Mouse (Mus musculus): ENCODE measurements around the gene Rnf212b.
"Not testable (repeated sequence)": the region's sequence is repeated elsewhere in the genome, so short reads cannot be mapped to it uniquely, and the experiment has no call there.

Rnf212b gene

GRCm38 (mm10) chr14:54813991-54814390 lies at the start of gene Rnf212b:
Gene Rnf212b, plus strand, starts transcription at chr14:54814141.
- no peak for DNase-seq (ENCODE audit: low read depth)

DNA sequence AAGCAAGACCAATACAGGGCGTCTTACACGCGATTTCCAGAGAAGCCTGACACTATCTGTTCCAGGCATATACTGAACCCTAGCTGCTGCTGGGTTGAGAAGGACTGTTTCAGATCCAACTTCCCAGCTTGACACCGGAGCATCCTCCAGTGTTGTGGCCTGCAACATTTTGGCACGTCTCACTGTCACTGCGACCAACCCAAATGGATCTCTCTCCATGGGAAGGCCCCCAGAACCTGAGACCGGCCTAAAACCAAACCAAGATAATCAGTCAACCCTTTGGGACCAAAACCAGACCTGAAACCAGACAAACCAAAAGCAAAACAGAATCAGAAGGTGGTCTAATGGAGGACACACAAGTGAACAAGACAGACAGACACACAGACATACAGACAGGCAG lies 47.0 kb upstream of the Rnf212b start:
- not testable (repeated sequence) for DNase-seq (ENCODE audit: low read depth)

DNA sequence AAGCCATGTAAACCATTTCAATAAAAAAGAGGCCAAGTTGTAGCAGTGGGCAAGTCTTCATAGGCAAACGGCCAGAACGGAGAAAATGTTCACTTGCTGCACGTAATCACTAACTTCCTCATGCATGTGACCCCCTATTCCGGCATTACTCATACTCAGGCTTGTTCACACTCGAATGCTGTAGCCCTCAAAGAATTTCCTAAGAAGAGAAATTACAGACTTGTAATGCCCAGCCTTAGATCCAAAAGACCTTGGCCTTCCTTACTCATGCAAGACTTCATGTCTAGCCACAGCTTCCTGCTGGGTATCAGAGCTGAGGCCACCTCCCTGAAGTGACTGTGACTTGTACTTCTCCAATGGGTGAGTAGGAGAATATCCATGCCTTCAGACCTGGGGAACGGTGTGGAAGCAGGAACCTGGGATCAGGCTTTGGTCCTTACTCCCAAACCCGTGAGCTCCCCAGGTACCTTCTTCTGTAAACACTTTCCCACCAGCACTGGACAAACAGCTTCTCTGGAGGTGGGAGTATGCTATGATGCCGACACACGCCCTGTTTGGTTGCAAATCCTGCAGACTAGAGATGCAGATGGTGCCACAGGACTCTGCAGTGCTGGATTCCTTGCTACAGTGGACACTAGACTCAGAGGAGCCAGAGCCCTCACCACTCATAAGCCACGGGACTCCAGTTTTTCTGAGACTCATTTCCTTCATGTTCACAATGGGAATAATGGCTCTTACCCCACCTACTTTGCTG lies 45.5 kb upstream of the Rnf212b start:
- no peak for DNase-seq (ENCODE audit: low read depth)

- no peak for DNase-seq (ENCODE audit: low read depth)
Observed at GRCm38 (mm10) chr14:54769068-54769425, 44.9 kb upstream of the Rnf212b start.

DNA sequence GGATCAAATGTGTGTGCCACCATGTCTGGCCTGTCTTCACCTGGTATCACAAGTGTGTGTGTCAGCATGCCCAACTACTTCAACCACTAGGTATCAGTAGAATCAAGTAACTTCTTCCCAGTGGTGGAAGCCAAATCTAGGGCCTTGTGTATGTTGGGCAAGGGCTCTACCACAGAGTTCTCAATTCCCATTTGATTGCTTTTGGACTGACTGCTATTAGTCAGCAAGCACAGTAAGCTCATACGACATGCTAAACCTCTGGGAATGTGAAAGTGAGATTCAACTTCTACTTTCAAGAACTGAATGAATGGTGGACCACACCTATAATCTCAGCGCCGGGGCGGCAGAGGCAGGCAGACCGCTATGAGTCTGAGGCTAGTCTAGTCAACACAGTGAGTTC lies 43.6 kb upstream of the Rnf212b start:
- no peak for DNase-seq (ENCODE audit: low read depth)

- DNase-seq (ENCODE audit: low read depth): no peak
Observed at GRCm38 (mm10) chr14:54772333-54772856, 41.5 kb upstream of the Rnf212b start.

GRCm38 (mm10) chr14:54775534-54776041 lies 38.4 kb upstream of the Rnf212b start:
- no peak for DNase-seq (ENCODE audit: low read depth)

GRCm38 (mm10) chr14:54776768-54777167 lies 37.2 kb upstream of the Rnf212b start:
- no peak for DNase-seq (ENCODE audit: low read depth)

GRCm38 (mm10) chr14:54777893-54778292 lies 36.0 kb upstream of the Rnf212b start:
- DNase-seq (ENCODE audit: low read depth): no peak

DNA sequence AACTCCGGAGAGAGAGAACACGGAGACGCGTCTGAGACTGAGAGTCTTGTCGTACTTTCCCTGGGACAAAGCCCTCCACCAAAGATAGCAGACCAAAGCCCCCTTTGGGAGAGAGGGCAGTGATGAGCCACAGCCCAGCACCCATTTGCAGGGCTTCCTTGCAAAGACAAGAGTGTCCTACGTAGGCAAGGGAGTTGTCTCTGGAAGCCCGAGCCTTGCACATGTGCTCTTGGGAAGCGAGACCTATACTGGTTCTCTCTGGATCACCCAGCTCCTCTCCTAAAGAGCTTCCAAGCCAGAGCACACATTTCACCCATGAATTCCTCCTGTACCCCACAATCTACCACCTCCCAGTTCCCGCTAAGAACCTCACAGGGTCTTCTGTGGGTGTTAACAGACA lies 33.9 kb upstream of the Rnf212b start:
- DNase-seq (ENCODE audit: low read depth): no peak

GRCm38 (mm10) chr14:54780836-54781609 lies 32.9 kb upstream of the Rnf212b start:
- DNase-seq (ENCODE audit: low read depth): peak; percentile 31

DNA sequence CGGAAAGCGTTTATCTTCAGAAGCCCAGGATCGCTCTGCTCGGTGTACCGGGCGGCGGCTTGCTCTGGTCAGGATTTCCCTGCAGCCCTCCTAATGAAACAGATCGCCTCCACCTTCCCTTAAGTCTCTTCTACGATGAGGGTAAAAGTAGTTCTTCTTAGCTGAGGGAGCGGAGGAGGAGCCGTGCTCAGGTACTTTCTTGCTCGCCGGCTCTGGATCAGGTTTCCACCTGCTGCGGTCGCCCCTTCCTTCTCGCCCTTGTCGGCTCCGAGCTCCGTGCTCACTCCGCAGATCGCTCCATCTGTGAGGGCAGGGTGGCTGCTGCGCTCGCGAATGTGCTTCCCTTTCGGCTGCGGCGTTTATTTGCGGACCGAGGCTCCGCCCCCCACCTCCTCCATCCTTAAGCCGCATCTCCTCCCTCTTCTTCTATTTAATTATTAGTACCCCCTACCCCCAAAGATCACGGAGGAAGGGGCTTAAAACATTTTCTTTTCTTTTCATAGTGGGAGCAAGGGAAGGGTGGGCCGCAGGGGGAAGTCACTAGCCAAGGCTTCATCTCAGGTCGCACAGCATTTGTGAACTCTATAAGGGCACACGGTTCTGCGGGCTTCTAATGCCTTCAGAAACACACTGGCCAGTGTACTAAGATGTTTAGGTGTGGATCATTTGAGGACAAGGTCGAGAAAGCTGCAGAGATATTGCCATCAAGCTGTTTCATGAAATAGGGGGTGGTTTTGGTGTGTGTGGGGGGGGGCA lies 32.2 kb upstream of the Rnf212b start, which contains the start of gene Slc7a8:
Gene Slc7a8 (minus strand): TSS at position 337 of the 756 bp plus-strand sequence.
- peak; percentile 56 for DNase-seq (ENCODE audit: low read depth)

DNA sequence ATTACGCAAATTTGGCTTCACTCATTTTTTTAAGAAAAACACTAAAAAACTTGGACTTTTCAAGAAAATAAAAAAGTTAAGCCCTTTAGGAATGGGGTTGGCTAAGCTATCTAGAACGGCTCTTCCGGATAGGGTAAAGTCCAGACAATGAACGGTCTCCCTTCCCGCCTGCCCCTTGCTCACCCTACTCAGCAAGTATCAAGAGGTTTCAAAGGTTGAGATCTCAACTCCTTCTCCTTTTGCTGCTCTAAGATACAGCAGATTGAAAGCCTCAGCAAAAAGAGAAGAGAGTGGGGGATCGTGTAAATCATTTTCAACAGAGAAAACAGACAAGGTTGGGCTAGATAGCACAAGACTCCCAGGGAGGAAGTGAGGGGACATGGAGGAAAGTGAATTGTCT lies 31.0 kb upstream of the Rnf212b start:
- DNase-seq (ENCODE audit: low read depth): no peak

DNA sequence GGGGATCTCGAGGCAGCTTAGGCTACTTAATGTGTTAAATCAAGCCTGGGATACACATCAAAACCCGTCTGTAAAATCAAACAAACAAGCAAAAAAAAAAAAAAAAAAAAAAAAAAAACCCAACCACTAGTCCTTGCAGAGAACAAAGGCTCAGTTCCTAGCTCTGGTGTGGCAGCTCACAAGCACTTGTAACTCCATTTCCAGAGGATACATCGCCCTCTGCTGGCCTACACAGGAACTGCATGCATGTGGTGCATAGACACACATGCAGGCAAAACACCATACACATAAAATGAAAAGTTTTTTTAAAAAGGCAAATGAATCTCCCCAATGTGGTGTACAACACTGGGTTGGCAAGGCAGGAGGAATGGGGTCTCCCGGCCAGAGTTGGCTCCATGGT lies 28.0 kb upstream of the Rnf212b start:
- DNase-seq (ENCODE audit: low read depth): peak; percentile 84

- no peak for DNase-seq (ENCODE audit: low read depth)
Observed at GRCm38 (mm10) chr14:54786489-54786888, 27.5 kb upstream of the Rnf212b start.

- DNase-seq (ENCODE audit: low read depth): peak; percentile 58
Observed at GRCm38 (mm10) chr14:54787226-54787625, 26.7 kb upstream of the Rnf212b start.

DNA sequence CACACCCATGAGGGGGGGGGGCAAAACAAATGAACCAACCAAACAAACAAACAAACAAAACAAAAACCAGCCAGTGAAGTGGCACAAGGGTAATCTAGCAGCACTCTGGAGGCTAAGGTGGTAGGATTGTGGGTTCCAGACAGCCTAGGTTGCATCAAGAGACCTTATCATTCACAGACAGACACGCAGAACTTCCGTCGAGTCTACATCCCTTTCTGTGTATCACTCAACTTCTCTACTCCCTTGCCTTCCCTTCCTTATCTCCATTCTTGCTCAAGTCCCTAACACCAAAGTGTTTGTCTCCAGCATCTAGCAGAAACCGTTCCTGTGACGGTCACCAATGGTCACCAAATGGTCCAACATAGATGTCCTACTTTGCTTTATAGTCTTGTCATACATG lies 25.7 kb upstream of the Rnf212b start:
- DNase-seq (ENCODE audit: low read depth): no peak

DNA sequence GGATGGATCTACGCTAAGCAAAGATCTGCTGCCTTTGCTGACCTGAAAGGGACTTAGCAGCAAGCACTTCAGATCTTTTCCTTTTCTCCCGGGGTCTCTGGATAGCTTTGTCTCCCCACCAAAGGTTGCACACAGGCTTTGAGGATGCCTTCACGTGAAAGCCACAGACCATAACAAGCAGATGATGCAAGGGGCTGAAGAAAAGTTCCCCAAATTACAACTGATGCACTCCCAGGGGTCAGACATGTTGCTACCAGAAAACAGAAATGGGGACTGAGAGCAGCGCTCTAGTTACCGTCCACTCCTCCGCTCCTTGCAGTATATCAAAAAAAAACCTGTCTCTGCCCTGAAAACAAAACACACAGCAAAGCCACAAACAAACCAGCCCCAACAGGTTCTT lies 21.8 kb upstream of the Rnf212b start:
- no peak for DNase-seq (ENCODE audit: low read depth)

DNA sequence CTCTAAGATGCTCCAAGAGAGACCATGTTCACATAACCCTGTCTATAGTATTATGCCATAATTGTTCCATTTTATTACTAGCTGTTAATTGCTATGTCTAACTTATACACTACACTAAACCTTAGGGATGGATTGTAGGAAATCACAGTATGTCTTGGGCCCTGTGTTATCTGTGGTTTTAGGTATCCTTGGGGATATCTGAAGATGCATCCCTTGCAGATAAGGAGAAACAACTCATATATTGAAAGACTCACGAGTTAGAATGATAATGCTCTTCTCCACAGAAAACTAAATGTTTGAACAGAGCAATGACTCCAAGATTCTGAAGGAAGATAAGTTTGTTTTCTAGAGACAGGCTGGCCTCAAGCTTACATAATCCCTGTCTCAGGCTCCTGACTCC lies 20.6 kb upstream of the Rnf212b start:
- no peak for DNase-seq (ENCODE audit: low read depth)

- no peak for DNase-seq (ENCODE audit: low read depth)
Observed at GRCm38 (mm10) chr14:54793894-54794830, 19.8 kb upstream of the Rnf212b start.

DNA sequence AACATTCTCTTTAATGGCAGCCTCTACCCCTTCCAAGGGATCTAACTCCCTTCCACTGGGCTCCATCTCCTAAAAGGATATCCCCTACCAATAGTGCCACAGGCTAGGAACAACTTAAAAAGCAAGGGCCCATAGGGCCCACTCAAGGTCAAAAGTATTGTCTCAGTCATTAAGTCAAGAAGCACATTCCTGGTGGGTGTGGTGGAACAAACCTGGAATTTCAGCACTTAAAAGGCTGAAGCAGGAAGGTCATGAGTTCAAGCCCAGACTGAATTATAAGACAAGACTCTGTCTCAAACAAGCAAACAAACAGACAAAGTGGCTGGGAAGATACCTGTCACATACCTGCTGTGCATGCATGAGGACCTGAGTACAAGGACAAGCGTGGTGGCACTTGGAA lies 18.0 kb upstream of the Rnf212b start:
- no peak for DNase-seq (ENCODE audit: low read depth)

All from induced T-regulatory cell, adult 2 months (primary cell).